Mouse (Mus musculus) bone marrow macrophage, adult 2 months (primary cell): ENCODE results near the gene Ms4a6d.

ENCODE experiments used
- CTCF ChIP-seq: IDR thresholded peaks from 2 replicates; pipeline ENCODE4 v1.5.1; 2012; ENCODE audit warnings: low read depth, mild to moderate bottlenecking, low read length, moderate library complexity
- POLR2A ChIP-seq: IDR thresholded peaks from 2 replicates; pipeline ENCODE4 v1.6.1; 2012; ENCODE audit warnings: mild to moderate bottlenecking, low read depth, low read length, borderline replicate concordance

DNA sequence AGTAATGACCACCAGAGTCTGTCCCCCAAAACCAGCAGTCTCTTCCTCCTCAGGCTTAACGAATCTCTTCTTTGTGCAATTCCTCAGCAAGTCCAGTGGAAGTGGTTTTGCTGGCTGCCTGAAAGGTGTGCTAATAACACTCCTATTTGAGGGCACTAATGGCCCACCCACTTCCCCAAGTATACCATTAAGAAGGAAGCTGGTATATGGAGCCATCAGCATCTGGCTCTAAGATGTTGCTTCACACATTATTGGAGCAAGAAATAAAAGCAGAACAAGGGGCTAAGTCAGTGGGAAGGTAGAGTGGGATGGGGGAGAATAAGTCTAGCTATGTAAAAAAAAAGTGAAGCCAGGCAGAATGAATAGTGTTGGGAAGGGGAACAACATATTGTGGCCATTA, 36.1 kb upstream of the Ms4a6d start, which contains the start of gene Ms4a3:
- TF ChIP-seq CTCF: no peak
- no peak for TF ChIP-seq POLR2A
